Mouse (Mus musculus): ENCODE measurements around the gene Hes7. TPM values are rescaled to one million over a fixed set of nuclear protein-coding genes. Genes with fewer than 3 reads are reported as not detected.
"Not testable (repeated sequence)": the region's sequence is repeated elsewhere in the genome, so short reads cannot be mapped to it uniquely, and the experiment has no call there.

The Hes7 gene
- total RNA-seq, 2 experiments from 2014 or later: 0.14 TPM; not detected in 1

DNA sequence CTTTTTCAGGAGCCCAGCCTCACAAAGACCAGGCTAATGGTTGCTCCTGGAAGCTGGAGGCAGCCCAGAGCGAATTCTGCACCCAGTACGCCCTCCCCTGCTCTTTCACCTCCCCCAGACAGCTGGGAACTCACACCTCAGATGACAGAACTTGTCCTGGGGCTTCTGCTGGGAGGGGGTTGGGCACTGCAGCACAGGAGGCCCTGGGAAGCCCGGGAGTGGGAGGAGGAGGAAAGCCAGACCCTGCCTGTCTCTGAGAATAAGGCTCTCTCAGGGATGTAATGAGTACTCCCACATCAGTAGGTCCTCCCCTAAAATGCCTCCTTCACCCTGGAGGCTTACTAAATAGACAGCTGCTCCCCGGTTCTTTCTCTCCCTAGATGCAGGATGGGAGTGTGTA is 33.1 kb upstream of the Hes7 start:
- no peak for DNase-seq (ENCODE audit: low spot score)

DNA sequence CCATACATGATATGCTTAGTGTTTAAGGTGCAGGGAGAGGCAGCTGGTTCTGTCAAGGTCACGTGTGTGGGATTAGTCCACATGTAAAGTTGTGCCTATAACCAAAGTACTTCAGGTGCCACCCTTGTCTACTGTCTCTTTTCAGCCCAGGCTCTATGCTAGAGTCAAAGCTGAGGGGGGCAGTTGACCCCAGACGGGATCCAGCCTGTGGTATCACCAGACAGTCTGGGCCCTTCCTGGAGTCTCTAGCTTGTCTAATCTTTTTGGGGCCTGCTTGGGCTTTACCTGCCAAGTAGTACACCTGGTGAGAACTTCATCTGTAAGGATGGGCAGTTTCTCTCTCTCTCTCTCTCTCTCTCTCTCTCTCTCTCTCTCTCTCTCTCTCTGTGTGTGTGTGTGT is 32.6 kb upstream of the Hes7 start:
- intact Hi-C loops (cut with DNase I): no loop called here
- no peak for DNase-seq (ENCODE audit: low spot score)

More for the DNA sequence above, 33.1 kb upstream of the Hes7 start:
- intact Hi-C loops (cut with DNase I): no loop called here

DNA sequence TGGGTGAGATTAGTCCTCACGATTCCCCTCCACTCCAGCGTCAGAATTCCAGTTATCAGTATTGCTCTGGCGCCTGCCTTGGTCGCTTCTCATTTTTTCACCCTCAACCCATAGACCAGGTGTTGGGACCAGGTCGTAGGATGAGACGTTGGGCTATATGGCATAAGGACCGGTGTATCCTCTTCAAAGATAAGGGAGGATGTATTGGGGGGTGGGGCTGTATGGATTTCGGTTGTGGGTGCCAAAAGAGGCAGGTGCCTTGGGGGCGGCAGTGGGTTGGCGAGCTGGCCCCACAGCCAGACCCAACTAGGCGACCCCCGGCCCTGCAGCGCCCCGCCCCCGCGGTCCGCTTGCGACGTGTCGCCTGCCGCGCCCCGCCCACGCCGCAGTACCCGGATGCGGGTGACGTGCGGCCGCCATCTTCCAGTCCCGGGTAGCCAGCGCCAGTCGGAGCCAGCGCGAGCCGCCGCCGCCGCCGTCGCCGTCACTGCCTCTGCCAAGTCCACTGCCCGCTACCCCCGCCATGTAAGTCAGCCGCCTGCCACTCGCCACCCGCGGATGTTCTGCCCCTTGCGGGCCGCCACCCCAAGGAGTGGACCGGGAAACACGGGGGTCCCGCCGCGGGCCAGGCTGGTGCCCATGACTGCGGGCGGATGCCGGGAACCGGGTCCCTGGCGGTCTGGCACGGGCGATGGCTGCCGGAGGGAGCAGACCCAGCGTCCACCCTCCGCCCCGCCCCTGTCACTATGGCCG is 31.9 kb upstream of the Hes7 start, which contains the start of gene Vamp2:
Gene Vamp2 (plus strand): TSS at position 388 of the 753 bp plus-strand sequence.
- peak; percentile 85 for DNase-seq (ENCODE audit: low spot score)
- intact Hi-C loops (cut with DNase I): loop anchor here (2.0 kb wide), 1 partner anchor 17 kb away; the partner anchor contains the start of gene Tmem107

DNA sequence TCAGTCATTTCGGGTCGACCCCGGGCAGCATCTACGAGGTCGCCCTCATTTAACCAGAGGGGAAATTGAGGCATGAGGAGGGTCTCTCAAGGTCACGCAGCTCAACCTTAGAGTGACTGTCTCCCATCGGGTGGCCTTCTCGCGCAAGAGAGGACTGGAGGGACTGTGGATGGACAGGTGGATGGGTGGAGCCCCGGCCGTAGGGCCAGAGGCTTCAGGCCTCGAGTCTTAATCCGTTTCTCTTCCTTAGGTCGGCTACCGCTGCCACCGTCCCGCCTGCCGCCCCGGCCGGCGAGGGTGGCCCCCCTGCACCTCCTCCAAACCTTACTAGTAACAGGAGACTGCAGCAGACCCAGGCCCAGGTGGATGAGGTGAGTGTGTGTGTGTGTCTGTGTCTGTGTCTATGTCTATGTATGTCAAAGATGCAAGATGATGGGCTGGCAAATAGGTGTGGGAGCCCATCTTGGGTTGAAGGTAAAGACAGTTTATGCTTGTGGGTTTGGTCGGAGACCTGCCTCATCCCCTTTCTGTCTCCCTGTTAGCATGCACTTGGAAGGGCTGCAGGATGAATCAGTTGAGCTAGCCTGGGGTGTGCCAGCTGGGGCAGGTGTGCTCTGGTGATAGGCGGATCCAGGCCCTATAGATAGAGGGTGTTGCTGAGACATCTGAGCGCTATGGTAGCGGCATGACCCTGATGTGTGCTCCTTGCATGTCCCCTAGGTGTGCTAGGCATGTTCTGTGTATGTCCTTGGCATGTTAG is 31.2 kb upstream of the Hes7 start:
- intact Hi-C loops (cut with DNase I): loop anchor here (2.0 kb wide), 1 partner anchor 18 kb away; the partner anchor contains the start of gene Tmem107
- DNase-seq (ENCODE audit: low spot score): no peak

DNA sequence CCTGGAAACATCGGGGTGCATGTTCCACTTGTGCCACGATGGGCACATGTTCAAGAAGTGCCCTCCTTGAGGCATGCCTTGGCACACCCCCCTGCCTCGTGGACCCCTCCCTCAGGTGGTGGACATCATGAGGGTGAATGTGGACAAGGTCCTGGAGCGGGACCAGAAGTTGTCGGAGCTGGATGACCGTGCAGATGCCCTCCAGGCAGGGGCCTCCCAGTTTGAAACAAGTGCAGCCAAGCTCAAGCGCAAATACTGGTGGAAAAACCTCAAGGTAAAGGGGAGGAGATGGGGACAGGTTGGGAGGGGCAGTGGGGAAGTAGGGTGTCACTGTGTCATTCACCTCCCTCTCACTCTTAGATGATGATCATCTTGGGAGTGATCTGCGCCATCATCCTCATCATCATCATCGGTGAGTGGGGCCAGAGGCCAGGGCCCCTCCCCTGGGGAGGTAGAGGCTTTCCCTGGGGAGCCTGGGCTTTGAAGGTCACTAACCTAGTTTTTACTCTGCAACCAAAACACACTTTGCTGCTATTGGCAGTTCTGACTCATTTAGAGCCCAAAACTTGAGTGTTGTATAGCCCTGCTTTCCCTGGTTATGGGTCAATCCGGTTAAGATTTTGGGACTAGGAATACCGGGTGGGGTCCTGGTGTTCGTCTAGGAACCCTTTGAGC is 30.5 kb upstream of the Hes7 start:
- intact Hi-C loops (cut with DNase I): loop anchor here (2.0 kb wide), 1 partner anchor 19 kb away; the partner anchor contains the start of gene Tmem107
- no peak for DNase-seq (ENCODE audit: low spot score)

DNA sequence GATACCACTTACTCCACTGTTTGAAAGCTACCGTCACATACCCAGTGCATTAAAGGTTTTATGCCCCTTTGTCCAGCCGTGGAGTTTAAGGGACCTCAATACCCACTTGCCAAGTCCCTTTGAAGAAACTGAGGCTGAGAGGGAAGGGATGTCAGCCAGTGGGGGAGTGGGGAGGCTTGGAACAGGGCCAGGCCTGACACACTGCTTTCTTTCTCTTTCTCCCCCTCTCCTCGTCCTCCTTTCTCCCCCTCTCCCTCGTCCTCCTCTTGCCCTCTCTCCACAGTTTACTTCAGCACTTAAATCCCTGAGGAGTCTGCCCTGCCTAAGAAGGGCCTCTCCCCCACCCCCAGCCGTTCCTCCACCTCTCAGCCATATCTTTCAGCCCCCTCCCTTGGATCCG is 29.8 kb upstream of the Hes7 start:
- intact Hi-C loops (cut with DNase I): no loop called here
- DNase-seq (ENCODE audit: low spot score): no peak

DNA sequence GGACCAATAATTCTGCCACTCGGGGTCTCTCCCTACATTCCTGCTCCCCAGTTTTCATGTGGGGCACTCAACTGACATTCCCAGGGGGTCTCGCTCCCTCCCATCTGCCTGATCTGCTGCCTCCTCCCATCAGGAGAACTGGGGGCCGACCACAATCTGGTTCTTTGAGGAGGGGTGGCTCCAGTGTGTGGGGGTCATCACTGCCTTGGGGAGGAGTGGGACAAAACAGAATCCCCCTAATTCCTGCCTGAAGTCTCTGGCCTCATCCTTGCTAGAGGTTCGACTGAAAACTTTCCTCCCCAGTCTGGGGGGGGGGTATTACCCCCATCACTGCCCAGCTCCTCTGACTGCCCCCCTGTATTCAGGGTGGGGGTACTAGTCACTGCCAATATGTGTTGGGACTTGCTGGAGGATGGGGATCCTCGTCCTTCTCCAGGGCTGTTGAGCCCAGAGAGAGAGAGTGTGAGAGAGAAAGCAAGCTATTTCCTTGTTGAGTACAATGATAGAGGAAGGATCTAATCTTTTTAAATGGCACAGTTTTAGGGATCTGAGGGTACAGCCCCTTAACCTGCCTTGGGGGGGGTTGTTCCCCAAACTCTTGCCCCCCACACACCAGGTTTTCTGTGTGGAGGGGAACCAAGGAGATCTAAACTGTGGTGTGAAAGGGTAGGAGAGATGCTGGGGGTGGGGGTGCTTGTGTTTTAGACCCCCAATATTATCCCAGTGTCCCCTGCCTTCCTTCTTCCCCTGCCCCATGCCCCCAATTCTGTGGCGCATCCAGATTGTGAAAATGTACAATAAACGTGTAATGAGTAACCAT is 28.4 kb upstream of the Hes7 start:
- no peak for DNase-seq (ENCODE audit: low spot score)
- intact Hi-C loops (cut with DNase I): loop anchor here (2.0 kb wide), 1 partner anchor 29 kb away; the partner anchor contains the start of gene Hes7

DNA sequence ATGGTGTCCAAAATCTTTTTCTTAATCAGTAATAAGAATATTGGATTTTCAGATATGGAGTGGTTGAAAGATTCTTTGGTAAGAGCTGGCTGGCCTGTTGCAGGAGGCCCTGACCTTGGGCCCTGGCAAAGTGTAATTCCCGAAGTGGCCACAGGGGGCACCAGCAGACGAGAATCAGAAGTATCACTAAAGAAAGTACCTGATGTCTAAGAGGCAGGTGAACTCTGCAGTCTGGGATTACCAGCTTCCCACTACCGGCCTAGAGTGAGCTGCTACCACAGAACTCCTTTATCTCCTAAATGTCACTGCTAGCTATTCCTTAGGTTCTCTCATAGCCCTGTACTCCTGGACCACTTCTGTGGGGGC is 27.8 kb upstream of the Hes7 start:
- intact Hi-C loops (cut with DNase I): loop anchor here (2.0 kb wide), 1 partner anchor 28 kb away; the partner anchor contains the start of gene Hes7
- no peak for DNase-seq (ENCODE audit: low spot score)

DNA sequence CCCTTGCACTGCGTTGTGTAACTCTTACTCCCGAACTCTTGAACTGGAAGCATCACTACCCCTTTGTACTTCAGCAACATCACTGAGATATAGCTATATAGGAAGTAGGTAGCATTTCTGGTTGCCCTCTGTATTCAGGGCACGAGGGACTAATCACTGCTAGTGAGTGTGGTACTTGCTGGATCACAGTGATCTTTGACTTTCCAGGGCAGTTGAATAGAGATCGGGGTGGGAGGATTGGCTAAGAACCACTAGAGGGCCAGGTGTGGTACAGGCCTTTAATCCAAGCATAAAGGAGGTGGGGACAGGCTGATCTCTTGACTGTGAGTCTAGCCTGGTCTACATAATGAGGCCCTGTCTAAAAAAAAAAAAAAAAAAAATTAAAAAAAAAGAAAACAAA is 27.3 kb upstream of the Hes7 start:
- intact Hi-C loops (cut with DNase I): loop anchor here (2.0 kb wide), 1 partner anchor 28 kb away; the partner anchor contains the start of gene Hes7
- DNase-seq (ENCODE audit: low spot score): no peak

DNA sequence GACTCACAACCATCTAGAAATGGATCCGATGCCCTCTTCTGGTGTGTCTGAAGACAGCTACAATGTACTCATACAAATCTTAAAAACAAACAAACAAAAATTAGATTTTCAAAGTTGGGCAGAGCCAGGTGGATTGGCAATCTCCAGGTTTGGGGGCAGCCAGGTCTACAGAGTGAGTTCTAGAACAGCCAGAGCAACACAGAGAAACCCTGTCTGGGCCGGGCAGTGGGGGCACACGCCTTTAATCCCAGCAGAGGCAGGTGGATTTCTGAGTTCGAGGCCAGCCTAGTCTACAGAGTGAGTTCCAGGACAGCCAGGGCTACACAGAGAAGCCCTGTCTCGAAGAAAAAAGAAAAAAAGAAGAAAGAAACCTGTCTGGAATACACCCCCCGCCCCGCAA is 26.3 kb upstream of the Hes7 start:
- intact Hi-C loops (cut with DNase I): loop anchor here (2.0 kb wide), 1 partner anchor 27 kb away; the partner anchor contains the start of gene Hes7
- not testable (repeated sequence) for DNase-seq (ENCODE audit: low spot score)

DNA sequence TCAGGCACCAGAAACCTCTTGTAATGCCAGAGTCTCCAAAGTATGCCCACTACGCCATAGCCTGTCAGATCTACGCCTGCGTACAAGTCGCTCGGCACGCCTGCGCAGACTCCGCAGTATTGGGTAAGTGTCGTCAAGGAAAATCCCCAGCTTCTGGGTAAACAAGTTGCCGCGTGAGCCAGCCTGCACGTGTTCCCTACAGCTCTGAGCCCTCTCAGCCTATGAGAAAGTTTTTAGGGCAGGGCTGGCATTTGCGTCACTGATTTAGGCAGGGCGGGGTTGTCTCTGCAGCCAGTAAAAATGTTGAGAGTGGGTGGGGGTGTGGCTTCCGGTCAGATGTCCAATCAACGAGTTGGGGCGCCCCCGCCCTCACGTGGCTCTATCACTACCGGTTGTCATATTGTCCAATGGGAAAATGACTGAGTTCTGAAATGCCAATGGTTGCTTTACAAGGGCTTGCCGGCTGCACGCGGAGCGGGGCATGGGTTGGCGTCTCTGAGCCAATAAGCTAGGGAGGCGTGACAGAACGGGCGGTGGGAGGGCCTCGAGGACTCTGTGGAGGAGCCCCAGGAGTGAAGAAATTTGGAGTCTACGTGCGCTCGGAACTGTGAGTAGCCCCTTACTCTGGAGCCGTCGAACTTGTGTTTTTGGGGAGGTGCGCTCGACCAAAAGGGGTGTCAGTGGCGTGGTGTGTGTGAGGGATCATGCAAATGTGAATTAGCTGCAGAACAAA is 25.3 kb upstream of the Hes7 start, which contains the start of gene Per1:
Gene Per1 (plus strand): TSS at position 521 of the 733 bp plus-strand sequence.
- peak; percentile 100 for DNase-seq (ENCODE audit: low spot score)
- intact Hi-C loops (cut with DNase I): loop anchor here (5.0 kb wide), 1 partner anchor 302 kb away; the partner anchor contains the start of genes Cyb5d1, Naa38 and Tmem88

DNA sequence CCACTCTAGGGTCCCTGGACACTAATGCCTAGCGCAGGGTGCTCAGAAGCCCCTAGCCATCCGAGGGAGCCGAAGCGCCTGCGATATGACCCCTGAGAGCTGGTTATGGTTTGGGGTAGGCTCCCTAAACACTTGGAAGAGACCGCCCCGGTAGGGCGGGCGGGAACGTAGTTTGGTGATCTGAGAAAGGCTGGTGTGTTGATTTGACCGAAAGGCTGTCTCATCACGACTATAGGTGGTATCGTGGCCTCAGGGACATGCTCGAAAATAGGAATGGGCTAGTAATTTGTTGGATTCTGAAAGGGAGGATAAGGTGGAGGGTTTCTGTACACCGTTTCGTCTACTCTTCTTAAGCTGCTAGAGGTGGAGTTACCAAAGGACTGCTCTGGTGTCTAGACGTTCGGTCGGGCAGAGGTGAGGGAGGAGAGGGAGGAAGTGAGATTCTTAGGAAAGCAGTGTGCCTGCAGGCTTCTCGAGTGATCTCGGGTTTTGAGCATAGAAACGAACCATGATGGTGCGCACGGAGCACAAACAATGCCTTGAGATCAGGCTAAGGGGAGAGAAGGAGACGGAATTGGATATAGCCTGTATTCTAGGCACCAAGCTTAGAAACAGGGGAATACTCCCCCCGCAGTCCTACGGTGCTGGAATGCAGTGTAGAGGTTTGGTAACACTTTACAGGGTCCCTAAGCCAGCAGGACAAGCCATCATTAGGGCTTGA is 24.5 kb upstream of the Hes7 start:
- intact Hi-C loops (cut with DNase I): loop anchor here (5.0 kb wide), 1 partner anchor 302 kb away; the partner anchor contains the start of genes Cyb5d1, Naa38 and Tmem88
- DNase-seq (ENCODE audit: low spot score): no peak

DNA sequence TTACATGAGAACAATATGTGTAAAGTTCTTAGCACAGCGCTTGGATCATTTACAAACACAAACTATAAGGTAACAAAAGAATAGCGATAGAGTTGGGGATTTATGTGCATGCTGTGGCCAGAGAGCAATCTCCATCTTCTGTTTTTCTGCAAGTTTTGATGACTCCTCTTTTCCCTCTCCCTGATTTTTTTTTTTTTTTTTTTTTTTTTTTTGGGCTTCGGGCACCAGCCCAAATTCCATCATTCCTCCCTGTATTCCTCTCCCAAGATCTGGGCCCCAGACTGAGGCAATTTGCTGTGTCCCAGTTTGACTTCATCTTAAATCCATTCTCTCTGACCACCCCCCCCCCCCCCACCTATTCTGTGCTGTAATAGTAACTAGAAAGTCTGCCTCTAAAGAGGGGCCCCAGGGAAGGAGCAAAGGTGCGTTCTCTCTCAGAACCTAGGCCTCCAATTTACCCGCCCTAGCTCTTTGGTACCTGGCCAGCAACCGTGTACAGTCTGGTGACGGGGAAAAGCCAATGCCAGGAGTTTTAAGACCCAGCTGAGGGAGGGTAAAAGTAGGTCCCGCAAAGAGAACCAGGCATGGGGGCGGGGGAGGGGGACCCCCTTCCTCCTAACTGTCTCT is 23.7 kb upstream of the Hes7 start:
- no peak for DNase-seq (ENCODE audit: low spot score)
- intact Hi-C loops (cut with DNase I): loop anchor here (5.0 kb wide), 1 partner anchor 301 kb away; the partner anchor contains the start of genes Cyb5d1, Naa38 and Tmem88

DNA sequence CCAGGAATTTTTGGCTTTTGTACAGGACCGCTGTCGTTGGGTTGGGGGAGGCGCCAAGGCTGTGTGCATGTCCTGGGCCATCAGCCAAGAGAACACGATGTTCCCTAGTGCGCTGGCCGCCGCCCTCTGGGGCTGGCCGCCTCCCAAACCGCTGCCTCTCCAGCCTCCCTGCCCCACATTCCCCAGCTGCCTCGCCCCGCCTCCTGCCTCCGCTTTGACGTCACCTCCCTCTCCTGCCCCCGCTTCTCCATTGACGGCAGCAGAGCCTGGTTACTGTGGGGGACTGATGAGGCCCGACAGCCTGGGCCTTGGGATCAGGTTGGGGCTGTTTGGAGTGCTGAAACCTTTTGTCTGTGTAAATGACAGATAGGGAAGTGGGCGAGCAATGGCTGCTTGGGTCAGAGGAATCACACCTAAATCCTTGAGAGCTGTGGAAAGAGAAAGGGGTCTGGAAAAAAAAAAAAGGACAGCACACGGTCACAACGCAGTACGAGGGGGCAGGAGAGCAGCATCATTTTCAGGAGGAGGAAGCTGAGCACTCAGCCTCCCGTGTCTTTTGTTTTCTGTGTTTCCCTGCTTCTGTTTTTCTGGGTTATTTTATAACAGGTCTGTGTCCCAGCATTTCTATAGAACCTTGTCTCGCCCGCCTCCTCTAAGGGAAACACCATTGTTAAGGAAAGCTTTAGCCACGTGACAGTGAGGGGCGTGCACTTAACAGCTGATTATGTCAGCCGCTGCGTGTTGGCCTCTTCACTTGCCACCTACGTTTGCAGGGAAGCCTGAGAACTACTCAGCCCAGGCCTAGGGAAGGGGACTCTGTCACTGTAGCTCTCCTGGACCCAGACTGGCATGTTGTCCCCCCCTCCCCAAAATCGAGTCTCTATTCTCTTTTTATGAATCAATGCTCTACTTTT is 23.0 kb upstream of the Hes7 start:
- DNase-seq (ENCODE audit: low spot score): peak; percentile 100
- intact Hi-C loops (cut with DNase I): loop anchor here (1.0 to 5.0 kb wide), 2 partner anchors 25 to 300 kb away; partner anchors contain the start of genes 9130213A22Rik, Cyb5d1, Naa38 and Tmem88

DNA sequence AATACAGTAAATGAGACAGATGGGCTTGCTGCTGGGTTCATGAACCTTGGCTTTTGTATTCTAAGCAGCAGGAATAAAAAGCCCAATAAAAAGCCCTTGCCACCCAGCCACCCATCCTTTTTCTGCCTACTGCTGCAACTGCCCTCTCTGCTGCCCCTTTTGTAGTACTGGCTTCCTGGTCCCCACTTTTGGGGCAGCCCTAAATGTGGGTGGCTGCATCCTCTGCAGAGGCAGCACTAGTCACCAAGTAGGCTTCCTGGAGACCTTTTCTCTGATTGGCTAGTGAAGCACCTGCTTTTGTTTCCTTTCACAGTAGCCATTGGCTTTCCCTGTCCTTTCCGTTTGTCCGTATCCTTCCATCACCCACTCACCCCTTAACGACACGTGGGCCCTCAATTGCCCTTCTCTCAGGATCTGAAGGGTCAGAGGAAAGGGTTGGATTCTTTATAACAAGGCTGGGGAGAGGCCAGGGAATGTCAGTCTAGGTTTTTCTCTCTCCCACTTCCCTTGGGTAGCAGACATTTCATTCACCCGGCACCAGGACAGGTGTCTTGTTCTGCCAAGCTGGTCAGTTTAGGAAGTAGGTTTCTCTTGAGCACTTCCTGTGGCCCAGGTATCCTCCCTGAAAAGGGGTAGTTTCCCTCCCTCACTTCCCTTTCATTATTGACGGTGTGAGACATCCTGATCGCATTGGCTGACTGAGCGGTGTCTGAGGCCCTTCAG is 22.0 kb upstream of the Hes7 start:
- intact Hi-C loops (cut with DNase I): loop anchor here (5.0 kb wide), 1 partner anchor 299 kb away; the partner anchor contains the start of genes Cyb5d1, Naa38 and Tmem88
- DNase-seq (ENCODE audit: low spot score): no peak
